Mouse (Mus musculus) induced T-regulatory cell, adult 2 months (primary cell): ENCODE measurements around the gene Hist1h4d.
"Not testable (repeated sequence)": the region's sequence is repeated elsewhere in the genome, so short reads cannot be mapped to it uniquely, and the experiment has no call there.

Experiments used
- DNase-seq: peaks from one replicate; pipeline ENCODE4 v3.0.0-alpha.2; 2012; ENCODE audit warnings: low read depth

The Hist1h4d gene

GRCm38 (mm10) chr13:23581408-23582218 is at the start of gene Hist1h4d:
Gene Hist1h4d (plus strand): TSS chr13:23581598.
- peak; percentile 95 for DNase-seq

- DNase-seq = peak; percentile 49
Measured at GRCm38 (mm10) chr13:23532262-23533075, 48.9 kb upstream of the Hist1h4d start.

DNA sequence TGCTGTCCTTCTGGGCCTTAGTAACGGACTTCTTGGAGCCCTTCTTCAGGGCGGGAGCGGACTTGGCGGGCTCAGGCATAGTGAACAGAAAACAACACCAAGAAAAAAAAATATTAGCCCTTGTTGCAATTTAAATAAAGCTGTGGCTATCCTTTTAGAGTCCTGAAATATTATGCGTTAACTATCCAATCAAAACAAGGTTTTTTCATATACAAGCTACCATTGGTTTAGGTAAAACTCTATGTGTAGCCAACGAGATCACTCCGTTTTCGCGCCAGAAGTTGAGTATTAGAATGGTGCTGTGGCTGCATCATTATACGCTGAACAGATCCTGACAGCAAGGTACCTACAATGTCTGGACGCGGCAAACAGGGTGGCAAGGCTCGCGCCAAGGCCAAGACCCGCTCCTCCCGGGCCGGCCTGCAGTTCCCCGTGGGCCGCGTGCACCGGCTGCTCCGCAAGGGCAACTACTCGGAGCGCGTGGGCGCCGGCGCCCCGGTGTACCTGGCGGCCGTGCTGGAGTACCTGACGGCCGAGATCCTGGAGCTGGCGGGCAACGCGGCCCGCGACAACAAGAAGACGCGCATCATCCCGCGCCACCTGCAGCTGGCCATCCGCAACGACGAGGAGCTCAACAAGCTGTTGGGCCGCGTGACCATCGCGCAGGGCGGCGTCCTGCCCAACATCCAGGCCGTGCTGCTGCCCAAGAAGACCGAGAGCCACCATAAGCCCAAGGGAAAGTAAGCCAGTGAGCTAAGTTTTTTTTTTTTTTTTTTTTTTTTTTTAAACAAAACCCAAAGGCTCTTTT is 47.6 kb upstream of the Hist1h4d start, which contains the start of gene Hist1h2af:
Gene Hist1h2af, plus strand, starts transcription at position 347 of the 808 bp plus-strand sequence.
- peak; percentile 88 for DNase-seq

DNA sequence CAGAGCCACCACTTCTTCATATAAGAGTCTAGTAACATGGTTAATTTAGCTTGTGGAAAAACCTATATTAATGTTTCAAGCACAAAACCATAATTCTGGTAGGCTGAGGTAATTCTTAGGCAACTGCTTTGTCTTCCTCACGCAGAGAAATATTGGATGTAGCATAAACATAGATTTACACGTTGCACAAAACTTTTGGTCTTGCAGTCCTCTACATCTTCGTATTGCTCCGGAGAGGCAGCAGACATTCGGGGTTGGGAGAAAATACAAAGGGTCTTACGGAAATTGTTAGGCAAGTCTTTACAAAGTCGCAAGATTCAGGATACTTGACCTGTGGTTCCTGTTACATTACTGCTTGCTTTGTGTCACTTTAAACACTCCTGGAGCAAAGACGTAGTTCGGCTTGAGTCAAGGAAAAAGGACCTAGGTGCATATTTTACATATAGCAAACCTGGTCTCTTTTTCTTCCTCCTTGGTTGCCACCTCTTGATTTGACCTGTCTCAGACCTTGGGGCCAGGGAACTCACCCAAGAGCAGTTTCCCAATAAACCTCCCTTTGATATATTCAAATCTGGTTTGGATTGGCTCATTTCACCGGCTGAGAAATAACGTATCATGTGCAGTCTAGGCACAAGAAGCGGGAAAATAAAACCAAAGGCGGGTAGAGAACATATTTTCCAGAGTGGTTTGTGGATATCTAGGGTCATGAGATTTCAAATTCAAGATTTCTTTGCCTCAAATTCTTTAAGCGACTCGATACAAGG is 46.8 kb upstream of the Hist1h4d start:
- DNase-seq = no peak

DNA sequence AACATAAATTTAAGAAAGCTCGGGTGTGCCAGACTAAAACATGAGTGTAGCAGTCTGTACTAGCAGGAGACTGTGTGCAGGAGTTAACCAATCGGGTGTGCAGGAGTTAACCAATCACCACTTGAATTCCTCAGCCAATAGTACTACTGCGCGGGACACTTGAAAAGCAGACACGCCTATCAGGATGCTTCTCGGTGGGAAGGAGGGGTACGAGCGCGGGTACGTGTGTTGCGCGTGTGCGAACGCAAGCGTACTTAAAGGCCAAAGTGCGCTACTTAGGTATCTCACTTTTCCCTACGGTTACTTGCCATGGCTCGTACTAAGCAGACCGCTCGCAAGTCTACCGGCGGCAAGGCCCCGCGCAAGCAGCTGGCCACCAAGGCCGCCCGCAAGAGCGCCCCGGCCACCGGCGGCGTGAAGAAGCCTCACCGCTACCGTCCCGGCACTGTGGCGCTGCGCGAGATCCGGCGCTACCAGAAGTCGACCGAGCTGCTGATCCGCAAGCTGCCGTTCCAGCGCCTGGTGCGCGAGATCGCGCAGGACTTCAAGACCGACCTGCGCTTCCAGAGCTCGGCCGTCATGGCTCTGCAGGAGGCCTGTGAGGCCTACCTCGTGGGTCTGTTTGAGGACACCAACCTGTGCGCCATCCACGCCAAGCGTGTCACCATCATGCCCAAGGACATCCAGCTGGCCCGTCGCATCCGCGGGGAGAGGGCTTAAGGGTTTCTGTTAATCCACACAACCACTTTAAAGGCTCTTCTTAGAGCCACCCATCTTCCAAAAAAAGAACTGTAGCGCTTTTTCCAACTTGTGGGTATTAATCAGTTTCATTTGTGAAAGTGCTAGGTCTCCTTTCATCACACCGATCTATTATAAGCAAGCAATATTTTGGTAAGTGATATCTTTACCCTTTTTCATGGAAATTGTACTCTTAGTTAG is 46.0 kb upstream of the Hist1h4d start, which contains the start of gene Hist1h3g:
Gene Hist1h3g, plus strand, starts transcription at position 286 of the 939 bp plus-strand sequence.
- peak; percentile 96 for DNase-seq

- no peak for DNase-seq
Measured at GRCm38 (mm10) chr13:23536076-23536822, 45.1 kb upstream of the Hist1h4d start.

DNA sequence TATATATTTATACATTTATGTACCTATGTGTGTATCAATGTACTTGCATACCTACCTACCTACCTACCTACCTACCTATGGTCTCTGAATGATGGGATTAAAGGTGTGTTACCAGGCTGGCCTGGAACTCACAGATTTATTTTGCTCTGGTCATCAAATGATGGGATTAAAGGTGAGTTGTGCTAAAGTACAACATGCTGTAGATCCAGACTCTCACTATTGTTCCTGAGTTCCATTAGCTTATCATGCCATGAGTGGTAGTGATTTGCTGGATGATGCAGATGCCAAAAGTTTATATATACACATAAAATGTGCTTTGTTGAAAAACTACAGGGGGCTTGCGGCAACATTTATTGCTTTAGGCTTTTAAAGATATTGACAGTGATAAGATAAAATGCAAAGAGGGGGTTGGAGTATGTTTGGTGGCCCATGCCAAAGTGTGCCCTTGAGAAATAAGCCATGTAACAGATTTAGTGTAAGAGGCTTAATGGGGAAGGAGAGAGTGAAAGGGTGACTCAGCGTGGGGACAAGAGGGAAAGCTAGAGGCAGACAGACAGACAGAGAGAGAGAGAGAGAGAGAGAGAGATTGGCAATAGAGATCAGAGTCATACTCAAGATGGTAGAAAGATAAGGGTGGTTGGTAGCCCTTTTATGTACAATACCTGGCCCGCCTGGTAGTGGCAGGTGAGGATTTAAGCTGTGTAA is 44.2 kb upstream of the Hist1h4d start:
- no peak for DNase-seq

DNA sequence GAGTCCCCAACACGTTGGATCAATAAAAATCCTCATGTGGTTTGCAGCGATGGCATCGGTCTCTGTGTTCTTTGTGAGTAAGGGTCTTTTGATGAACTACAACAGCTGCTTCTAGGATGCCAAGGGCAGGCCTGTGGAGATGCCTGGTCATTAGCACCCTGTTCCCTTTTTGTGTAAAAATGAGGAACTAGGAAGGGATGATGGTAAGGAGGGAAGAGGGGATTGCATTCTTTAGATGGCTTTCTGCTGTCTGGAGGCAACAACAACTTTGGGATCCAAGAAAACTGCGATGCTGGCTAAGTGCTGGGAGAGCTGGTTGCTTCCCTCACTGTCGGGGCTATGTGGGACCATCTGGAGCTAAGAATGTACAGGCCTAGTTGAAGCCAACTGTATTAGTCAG is 43.1 kb upstream of the Hist1h4d start:
- DNase-seq = no peak

DNA sequence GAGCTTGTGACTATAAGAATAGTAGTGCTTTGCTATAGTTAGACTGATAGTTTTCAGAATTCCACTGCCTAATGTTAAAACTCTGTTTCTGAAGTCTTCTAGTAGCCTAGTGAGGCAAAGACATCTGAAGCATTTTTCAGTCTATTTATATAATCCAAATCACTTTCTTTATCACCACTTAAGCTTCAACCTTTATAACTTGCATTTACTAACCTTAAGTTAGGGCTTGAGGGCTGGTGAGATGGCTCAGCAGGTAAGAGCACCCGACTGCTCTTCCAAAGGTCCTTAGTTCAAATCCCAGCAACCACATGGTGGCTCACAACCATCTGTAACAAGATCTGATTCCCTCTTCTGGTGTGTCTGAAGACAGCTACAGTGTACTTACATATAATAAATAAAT is 41.6 kb upstream of the Hist1h4d start:
- not testable (repeated sequence) for DNase-seq

GRCm38 (mm10) chr13:23541497-23541896 is 39.9 kb upstream of the Hist1h4d start:
- no peak for DNase-seq

DNA sequence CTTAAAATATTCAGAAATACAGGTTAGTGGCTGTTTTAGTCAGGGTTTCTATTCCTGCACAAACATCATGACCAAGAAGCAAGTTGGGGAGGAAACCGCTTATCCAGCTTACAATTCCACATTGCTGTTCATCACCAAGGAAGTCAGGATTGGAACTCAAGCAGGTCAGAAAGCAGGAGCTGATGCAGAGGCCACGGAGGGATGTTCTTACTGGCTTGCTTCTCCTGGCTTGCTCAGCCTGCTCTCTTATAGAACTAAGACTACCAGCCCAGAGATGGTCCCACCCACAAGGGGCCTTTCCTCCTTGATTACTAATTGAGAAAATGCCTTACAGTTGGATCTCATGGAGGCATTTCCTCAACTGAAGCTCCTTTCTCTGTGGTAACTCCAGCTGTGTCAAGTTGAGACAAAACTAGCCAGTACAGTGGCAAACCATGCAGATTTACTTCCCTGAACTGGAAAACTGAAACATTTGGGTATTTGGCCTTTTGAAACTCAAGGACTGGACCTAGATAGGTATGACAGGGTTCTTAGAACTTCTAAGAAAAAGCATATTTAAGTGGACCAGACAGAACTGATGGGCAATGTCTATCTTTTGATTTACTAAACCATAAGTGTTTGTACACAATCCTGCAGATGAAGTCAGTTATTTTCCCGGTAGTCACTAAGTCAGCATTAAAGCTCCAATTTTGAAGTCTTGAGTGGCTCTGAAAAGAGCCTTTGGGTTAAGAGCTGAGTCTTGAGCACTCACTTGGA is 39.0 kb upstream of the Hist1h4d start:
- DNase-seq = peak; percentile 62

- DNase-seq = peak; percentile 96
Measured at GRCm38 (mm10) chr13:23542999-23543607, 38.3 kb upstream of the Hist1h4d start, which contains the start of gene Hist1h2bh. Gene Hist1h2bh (minus strand): TSS chr13:23543392.

- peak; percentile 97 for DNase-seq
Measured at GRCm38 (mm10) chr13:23543965-23544786, 37.2 kb upstream of the Hist1h4d start, which contains the start of gene Hist1h3f. Gene Hist1h3f (plus strand): TSS chr13:23544052.

DNA sequence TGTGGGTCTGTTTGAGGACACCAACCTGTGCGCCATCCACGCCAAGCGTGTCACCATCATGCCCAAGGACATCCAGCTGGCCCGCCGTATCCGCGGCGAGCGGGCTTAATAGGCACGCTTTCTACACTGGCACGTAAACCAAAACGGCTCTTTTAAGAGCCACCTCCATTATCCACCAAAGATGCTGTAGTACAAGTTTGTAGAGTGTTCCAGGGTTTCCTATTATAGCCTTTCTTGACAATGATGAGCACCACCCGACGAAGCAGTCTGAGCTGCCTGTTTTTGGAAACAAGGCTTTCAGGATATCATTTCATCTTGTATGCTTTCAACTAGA is 36.6 kb upstream of the Hist1h4d start:
- peak; percentile 57 for DNase-seq

DNA sequence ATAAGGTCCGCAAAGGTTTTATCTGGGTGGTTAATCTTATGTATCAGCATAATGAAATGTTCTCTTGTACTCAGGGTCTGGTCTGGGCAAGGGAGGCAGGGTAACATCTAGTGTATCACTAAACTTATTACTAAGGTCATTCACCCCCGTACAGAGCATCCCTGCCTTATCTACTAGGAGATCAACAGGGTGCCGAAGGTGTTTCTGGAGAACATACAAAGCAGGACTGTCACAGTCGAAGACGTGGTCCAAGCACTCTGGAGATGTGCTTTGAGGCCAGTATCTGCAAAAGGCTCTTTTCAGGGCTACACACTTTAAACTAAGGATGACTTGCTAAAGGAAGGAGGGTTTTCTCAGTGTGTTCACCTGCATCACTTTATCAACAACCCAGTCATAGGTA is 34.7 kb upstream of the Hist1h4d start:
- no peak for DNase-seq

DNA sequence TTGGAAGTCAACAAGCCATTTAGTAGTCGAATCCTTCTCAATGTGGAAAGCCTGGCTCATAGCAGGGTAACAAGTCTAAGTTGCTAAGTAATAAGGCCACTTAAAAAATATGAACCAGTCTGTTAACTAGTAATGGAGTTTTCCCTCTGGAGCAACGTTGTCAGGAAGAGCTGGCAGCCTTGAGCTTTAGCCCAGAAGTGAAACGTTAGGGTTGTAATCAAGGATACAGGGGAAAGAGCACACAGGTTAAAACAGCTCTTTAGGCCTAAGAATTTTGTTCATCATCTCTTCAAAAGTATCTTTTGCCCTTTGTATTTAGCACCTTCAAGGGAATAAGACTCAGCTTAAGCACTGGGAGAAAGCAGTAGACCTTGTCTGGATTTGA is 30.6 kb upstream of the Hist1h4d start:
- DNase-seq = no peak
